Mouse (Mus musculus): ENCODE measurements at regions not wholly inside any gene's neighbourhood (a gene's known extent, or its start where the extent isn't known, plus 50 kb on each side); places are given as distances from the start of the nearest gene placed in this dataset.
"Not testable (repeated sequence)": the region's sequence is repeated elsewhere in the genome, so short reads cannot be mapped to it uniquely, and the experiment has no call there.

- TF ChIP-seq CTCF (IDR thresholded peaks at IDR 0.05; ENCODE audit: low read depth); EP300 (optimal IDR thresholded peaks at IDR 0.05): not testable (repeated sequence)
Observed at GRCm38 (mm10) chr12:55959319-55959718, 123.2 kb downstream of the Brms1l start.

Data from stomach, postnatal 0 days (tissue).